Mouse (Mus musculus): ENCODE measurements at regions not wholly inside any gene's neighbourhood (a gene's known extent, or its start where the extent isn't known, plus 50 kb on each side); places are given as distances from the start of the nearest gene placed in this dataset.

DNA sequence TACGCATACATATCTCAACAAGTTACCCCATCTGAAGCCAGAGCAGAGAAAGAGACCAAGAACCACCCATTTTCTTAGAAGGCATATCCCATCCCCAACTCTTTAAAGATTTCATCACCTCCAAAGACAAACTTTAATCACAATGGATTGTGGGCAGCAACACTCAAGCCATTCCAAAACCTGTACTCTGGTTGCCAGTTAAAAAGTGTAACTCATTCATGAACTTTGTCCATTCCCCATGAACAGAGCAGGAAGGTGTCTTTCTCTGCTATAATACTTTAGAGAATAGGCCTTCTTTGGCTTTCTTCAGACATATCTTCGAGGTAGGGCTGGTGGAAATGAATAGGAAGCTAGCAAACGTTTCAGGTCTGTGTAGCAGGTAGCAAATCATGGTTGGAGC is 160.4 kb downstream of the Fzd1 start:
- no peak for DNase-seq (ENCODE audit: low spot score in 2 of 2)

DNA sequence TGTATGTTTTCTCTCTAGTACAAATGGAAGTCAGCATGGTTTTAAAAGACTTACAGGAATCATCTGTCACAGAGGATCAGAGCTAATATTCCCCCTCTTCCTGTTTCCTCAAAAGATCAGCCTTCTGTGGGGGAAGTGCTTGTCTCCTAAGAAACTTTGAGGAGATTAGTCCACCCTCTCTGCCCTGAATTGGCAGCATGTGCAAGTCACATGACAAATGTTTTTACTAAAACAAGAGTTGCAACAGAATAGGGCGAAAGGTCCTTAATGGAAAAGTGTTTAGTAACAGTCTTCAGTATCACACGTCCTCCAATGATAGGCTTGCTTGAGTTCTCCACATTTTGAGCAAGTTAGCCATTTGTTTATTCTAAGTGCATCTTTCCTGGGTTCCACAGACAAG is 162.8 kb downstream of the Fzd1 start:
- peak; percentile 33 to 35 for DNase-seq (ENCODE audit: low spot score in 2 of 2)

DNA sequence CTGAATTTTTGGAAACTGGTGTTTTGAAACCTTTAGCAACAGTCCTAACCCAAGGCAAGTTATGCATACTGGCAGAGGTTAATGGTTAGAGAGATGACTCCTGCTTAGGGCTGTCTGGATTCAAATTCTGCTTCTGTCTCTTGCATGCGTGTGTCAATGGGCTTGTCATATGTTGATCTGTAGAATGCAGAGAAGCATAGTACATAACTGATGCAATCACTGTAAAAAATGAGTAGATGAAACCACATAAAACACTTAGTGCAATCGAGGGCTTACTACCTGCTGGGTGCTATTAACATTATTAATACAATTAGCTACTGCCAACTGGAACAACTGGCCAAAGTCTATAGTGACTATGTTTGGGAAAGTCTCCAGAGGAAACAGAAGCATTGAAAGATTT is 163.3 kb downstream of the Fzd1 start:
- no peak for DNase-seq (ENCODE audit: low spot score in 2 of 2)

DNA sequence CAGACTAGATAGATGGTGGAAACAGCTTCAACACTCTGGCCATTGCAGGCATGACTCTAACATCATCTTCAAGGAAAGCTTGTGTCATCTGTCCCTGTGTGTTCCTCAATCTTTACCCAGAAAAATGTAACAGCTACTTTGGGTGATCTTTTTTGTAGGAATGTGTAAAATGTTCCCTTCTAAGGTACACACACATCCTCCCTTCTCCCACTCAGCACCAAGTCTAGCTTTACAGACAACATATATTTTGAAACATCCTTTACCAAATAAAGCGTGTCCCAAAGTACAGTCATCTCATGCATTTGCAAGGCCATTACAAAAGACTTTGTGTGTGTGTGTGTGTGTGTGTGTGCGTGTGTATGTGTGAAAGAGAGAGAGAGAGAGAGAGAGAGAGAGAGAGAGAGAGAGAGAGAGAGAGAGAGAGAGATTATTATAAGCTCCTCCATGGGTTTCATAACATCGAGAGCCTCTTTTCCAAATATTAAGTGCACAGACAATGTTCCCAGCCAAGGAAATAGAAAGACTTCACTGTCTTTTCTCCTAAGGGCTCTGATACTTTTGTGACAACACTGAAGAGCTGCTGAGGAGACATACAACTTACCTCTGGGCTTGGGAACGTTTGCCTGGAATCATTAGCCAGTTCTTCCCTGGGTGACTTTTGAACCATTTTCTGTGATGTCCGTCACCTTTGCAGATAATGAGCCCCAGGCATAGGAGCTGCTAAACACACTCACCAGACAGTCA is 164.0 kb downstream of the Fzd1 start:
- DNase-seq (ENCODE audit: low spot score in 2 of 2), result no peak

DNA sequence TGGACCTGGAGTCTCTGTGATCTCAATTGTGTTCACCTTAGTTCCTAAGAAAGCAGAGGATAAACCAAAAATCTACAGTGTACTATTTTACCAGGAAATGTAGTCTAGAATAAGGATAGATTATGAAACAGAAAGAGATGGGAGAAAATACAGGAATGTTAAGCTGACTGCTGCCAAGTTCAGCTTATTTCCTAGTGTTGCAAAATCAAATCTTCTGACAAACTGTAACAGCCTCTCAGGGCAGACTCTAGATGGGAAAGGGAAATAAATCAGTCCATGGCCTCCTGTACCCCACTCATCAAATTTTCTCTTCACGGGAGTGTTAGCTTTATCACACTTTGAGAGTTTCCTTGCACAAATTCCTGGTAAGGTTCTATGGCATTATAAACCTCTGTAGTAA is 166.1 kb downstream of the Fzd1 start:
- DNase-seq (ENCODE audit: low spot score in 2 of 2), result peak; percentile 3 to 14

DNA sequence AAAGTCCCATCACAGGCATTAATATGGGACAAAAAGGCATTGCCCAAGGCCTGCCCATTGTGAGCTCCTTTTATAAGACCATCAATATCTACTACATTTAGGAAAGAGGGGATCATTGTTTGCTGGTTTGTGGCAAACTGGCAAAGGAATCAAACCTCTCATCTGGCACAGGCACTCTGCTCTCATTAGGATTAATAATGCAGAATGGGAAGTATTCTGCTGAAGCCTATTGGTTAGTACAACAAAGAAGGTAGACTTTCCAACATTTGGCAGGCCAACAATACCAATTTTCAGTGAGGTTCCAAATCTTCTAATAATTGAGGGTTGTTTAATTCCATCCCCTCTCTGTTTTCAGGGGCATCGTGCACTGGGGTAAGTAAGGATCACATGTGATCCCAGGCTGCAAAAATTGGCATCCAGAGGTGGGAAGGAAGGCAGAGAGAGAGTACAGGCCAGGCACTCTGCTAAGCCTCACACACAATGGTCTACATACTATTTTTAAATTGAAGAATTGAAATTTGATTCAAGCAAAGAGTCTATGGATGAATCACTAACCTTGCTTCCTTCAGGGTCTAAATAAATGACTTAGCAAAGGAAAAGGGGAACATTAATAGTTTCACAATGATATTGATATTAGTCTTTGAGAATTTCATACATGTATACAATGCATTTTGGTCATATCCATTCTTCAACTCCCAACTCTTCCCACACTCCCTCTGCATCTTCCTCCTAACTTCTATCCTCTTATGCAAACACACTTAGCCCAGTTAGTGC is 174.9 kb downstream of the Fzd1 start:
- no peak for DNase-seq (ENCODE audit: low spot score in 2 of 2)

DNA sequence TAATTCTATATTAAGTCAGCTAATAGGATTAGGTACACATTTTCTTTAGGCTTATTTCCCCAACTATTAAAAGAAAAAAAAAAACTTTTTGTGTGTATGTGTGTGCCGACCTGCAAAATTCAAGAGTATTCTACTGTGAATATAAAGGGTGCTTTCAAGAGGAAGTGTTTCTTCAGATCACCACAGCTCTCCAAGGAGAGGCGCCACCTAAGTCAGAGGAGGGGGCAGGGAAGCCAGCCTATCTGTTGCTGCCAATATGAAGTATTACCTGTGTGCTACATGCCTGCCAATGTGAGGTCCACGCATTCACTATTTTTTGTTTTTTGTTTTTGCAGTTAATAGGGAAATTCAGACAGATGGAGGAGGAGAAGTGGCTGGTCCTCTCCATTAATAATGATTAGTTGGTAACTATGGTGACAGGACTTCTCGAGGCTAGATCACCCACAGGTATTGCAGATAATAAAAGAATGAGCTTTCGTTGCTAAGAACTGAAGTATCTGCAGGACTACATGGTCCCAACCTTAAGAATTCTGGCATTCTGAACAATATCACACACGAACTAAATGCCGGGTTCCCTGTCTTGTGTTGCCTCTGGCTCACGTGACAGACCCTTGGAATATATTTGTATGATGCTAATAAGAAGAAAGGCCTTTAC is 177.5 kb downstream of the Fzd1 start:
- no peak for DNase-seq (ENCODE audit: low spot score in 2 of 2)

DNA sequence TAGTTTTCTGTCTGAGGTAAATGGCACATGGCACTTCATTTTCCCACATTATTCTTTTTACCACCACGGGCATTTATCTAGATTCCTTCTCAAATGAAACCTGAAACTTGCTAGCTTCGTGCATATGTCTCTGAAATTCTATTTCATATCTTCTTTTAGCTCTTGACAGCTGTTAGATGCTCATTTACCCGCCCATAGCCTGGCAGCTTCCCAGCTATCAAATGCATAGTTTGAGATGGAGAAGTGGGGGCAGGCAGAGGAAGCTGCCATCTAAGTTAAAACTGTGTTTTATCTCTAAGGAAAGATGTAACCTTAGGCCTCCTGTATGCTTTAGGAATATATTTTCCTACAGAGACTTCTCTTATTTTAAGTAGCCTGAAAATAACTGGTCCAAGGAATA is 179.0 kb downstream of the Fzd1 start:
- DNase-seq (ENCODE audit: low spot score in 2 of 2), result no peak

DNA sequence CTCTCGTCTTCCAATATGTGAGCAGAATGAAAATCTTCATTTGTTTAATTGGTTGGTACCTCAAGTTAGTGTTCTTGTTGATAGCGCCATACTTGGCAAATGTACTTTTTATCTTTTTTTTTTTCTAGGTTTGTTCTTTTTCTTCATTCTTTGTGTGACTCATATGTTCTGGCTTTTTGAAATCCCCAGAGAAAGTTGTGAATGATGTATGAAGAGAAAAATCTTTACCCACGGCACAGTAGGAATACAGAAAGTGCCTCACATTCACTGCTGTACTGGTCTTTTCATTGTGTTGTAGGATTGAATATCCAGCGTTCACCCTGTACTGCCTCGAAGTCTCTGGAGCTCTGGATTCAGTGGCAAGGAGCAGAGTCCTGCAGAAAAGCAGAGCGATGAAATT is 180.7 kb downstream of the Fzd1 start:
- peak in 1 of 2 experiments; percentile 4 for DNase-seq (ENCODE audit: low spot score in 2 of 2)

DNA sequence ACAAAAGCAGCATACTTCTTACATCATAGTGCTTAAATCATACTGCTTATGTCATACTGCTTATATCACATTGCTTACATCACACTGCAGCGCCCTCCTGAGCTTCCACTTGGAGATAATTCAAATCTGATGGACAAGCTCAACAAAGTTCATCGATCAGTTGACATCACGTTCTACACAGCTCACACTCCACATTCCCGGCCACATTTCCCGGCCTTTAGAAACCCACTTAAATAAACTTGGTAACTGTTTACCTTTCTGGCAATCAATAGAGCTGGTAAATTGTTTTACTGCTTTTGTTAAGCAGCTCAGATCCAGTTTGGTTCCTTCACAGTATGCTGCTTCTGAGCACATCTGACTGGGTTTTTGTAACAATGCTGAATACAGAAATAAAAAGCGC is 194.0 kb downstream of the Fzd1 start:
- DNase-seq (ENCODE audit: low spot score in 2 of 2), result no peak

DNA sequence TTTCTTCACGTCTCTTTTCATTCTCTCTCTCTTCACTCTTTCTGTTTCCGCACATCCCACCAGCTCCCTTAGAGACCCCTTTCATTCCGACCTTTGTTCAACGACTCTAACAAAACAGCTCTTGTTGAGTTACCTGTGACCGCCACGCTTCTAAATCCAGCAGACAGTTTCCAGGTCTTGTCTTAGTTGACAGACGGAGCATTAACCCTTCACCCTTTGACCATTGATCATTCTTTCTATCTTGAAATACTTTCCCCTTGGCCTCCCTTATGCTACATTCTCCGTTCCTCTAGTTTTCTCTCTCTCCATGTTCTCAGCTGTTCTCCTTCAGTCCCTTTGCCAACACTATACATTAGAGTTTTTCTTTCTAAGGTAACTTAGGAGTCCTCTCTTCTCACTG is 196.2 kb downstream of the Fzd1 start:
- DNase-seq (ENCODE audit: low spot score in 2 of 2), result no peak

DNA sequence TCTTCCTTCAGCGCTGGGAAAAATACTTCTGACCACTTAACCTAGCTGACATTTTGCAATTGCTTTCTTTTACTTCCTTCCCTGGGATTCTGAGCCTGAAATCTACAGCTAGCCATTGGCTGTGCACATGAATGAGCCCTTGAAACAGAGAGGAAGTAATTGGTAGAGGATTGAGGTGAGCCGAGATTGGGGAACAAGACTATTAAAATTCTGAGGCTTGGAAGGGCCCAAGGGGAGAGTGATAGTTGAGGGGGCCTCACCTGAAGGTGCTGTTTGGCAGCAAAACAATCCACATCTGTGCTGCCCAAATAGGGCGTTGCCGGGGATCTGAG is 196.7 kb downstream of the Fzd1 start:
- DNase-seq (ENCODE audit: low spot score in 2 of 2), result no peak

DNA sequence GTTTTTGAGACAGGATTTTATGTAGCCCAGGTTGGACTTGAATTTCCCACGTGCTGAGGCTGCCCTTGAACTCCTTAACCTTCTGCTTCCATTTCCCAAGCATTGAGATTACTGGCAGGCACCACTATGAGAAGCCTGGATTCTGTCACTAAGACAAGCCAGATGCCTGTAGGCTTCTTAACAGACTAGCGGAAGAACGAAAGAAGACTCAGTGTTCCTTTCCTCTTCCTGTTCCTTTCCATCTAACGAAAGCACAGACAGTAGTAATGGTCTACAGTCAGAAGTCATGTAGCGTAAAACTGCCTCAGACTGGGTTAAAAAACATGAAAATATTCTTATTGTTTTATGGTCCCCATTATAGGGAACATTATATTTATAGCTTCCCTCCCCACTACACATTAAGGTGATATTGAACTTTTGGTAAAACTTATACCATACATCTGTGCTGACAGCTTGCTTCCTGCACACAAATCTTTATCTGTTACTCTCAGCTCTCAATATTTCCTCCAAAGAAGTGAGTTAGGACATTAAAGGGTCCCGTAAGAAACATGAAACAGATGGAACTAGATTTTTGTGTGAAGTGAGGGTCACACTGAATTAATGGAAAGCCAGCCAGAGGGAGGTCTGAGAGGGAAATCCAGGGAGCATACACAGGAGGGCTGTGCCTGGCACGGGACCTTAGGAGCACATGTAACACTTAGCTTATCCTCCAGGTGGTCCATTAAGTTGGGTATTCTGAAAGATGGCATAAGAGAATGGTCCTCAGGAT is 197.3 kb downstream of the Fzd1 start:
- DNase-seq (ENCODE audit: low spot score in 2 of 2), result no peak

DNA sequence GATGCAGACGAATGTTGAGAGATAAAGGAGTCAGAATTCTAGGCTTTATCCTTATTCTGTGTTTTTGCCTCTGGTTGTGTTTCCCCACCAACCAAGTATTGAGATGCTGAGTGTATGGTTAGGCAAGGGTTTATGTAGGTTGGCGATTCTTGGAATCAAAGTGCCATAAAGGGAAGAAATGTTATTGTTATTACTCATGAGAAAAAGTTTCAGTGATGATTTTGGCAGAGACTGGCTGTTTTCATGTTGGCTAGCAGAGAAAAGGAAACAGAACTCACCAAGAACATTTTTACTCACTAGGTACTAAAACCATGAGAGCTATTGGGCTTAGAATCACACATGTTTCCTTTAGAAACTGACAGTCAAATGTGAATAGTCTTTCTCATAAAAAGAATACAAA is 202.9 kb downstream of the Fzd1 start:
- no peak for DNase-seq (ENCODE audit: low spot score in 2 of 2)

DNA sequence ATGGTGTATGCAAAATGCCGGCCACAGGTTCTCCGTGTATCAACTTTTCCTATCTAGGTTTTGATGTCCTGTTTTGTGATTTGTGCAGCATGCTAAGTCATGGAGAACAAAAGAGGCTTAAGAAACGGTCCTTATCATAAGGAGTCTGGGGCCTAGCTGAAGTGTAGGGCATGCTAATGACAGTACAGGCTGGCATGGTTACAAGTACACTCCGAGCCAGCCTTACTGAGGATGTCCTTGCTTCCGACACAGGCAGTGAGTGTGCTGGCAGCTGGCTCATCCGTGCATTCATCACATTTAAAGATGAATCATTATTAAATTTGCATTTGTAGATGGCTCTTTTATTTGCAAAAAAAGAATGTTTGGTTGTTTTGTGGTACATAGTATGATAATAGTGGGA is 219.3 kb downstream of the Fzd1 start:
- no peak for DNase-seq (ENCODE audit: low spot score in 2 of 2)

DNA sequence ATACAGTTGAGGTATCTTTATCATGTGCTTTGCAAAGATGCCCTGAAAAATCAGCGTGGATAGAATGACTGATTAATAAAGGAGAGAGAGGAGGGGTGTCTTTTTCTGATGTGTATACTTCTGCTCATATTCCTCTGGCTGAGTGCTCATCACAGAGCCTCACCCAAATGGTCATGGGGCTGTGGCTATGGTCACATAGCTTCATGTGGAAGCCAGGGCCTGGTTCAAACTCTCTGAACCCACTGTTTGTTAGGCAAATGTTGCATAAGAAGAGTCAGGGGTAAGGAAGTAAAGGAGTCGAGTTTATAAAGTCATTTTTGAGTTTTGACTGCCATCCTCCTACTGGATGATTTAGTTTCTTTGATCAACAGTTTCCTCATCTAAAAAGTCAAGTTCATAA is 221.0 kb downstream of the Fzd1 start:
- no peak for DNase-seq (ENCODE audit: low spot score in 2 of 2)

DNA sequence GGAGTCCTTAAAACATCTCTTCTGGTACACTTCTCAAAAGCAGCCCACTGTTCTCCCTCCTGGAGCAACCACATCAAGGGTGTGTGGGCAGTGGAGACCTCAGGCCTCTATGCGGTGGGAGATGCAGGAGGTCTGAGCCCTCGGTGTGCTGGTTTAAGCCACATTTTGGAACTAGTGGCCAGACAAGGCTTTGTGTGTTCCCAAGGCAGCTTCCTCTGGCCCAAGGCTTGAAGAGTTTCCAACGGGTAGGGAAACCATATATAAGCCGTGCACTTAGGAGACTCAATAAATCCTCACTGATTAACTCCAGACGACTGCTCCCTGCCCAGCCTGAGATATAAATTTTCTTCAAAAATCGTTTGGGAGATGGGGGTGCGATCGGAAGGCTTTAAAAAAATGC is 221.9 kb downstream of the Fzd1 start:
- no peak for DNase-seq (ENCODE audit: low spot score in 2 of 2)

DNA sequence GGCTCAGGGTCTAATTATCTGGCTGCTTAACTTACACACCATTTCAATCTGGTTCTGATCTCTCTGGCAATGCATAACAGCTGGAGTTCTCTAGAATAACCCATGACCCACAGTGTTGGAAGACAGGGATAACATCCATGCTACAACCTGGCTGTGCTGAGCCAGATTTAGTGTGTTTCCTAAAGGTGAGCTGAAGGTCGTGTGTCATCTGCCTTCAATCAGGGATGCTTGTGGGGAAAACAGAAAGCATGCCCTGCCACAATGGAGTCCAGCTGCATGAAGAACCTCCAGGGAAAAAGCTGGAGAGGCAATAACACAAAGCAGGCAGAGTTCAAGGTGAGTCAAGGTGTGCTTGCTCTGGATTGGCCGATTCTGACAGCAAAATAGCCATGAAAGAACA is 223.3 kb downstream of the Fzd1 start:
- no peak for DNase-seq (ENCODE audit: low spot score in 2 of 2)

DNA sequence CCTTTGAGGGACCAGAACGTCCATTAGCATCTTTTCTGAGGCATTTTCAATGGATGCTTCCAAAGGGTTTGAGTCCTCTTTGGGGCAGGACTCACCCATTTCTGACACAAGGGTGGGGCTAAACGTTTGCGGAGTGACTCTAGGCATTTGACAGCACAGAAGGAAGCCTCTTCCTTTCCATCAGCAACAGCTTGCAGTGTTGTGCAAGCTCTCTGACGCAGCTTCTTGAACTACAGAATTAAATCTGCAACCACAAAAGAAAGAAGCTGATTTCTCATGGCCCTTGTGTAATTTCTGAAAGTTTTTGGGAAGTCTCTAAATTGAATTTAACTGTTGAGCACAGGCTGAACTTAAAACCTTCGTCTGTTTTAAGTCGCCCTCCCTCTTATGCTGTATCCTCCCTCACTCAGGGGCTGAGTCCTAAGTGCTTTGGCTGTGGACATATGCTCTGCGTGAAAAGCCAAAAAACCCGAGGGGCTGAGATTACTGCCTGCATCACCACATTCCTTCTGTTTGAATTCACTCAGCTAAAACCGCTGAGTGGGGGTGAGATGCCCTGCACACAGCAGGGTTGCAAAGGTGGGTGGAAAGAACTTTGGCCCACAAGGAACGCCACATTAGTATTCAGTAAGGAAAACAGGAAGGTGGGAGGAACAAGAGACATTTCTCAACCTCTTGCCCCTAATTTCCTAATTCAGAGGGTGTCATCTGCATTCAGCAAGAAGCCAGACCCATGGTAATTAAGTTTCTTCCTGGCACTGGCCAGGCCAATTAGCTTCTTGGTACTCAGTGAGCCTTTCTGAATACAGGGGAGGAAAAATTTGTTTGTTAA is 227.4 kb downstream of the Fzd1 start:
- peak; percentile 53 to 68 for DNase-seq (ENCODE audit: low spot score in 2 of 2)

DNA sequence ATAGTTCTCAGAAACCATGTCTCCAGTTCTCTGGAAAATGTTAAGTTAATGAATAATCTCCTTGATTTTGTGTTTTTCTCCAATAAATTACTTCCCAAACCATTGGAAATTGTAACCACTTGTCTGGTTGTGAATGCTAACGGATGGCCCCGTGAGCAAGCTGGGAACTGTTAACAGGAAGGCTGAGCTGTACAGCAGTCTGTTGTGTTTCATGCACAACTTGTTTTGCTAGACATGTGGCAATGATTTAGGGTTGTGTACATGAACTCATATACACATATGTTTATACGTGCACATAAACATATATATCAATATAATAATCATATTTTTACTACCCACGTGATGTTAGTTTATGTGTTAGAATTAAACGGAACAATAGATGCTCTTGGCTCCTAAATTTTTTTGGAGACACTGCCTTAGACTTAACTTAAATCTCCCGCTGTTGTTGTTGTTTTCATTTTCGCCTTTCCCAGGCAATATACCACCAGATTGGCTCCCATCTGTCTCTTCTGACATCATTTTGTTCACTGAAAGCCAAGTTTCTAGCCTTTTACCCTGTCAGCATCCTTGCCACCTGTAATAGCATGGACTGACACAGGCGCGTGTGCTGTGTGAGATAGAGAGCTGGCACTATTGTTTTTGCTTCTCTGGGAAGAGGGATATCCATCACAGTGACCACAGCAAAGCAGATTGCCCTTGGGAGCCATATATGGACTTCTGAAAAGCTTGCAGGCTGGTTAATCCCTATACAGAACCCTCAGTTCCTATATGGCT is 231.6 kb downstream of the Fzd1 start:
- no peak for DNase-seq (ENCODE audit: low spot score in 2 of 2)

DNA sequence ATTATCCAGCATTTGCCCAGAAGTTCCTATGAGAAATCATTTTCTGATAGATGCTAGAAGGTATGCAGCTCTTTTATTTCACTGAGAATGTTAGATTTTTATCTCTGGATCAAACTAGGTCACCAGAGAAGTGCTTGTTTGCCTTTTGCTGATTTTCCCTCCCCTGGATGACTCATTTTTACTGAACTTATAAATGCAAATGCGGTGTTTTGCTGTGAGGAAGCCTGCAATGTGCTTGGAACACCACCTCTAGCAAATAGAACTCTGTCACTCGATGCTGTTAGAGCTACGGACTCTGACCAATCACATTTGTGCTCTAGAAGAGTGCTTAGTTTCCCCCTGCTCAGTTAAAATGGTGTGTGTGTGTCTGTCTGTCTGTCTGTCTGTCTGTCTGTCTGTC is 257.2 kb downstream of the Fzd1 start:
- DNase-seq (ENCODE audit: low spot score in 2 of 2), result no peak
